Mouse (Mus musculus): ENCODE results near the gene Cela1. TPM values are rescaled to one million over a fixed set of nuclear protein-coding genes. Genes with fewer than 3 reads are reported as not detected.

The Cela1 gene
- polyA plus RNA-seq, 1 experiment from 2014 or later, result 2.4 TPM

GRCm38 (mm10) chr15:100666851-100667250, 20.9 kb downstream of the Cela1 start:
- H3K27ac ChIP-seq, result peak overlapping the region; percentile 84
- WGBS, result 8% methylated on average over 12 of the region's 12 CpGs
- H3K4me1 ChIP-seq, result peaks cover 38% of the 10 kb centered on the region
- no peaks in the 10 kb centered on the region for H3K36me3 ChIP-seq
- no peaks in the 10 kb centered on the region for H3K9me3 ChIP-seq
- H3K27me3 ChIP-seq (ENCODE audit: insufficient read depth, poor library complexity, severe bottlenecking), result 0 out of 2 replicates have a peak, but pooled peaks cover 5% of the 10 kb centered on the region
- DNase-seq (ENCODE audit: low spot score), result no peak
- H3K4me3 ChIP-seq, result no peak overlapping the region

DNA sequence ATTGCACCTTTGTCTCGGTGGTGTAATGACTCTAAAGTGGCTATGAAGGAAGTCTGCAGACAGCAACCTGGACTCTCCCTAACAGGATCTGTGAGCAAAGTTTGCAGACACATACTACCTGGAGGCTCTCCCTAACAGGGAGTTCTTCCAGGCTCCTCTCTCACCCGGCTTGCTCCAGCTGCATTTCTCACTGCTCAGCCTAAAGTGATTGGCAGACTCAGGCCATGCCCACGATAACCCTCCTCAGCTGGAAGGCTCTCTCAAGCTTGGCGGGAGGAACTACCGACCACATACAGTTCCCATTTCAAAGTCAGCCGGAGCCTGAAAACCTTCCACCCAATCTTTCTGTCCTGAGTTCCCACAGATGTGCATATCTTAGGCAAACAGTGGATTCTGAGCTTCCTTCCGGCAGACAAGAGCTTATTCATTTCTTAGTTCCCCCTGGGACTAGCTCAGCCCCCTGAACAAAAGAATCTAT, 21.5 kb downstream of the Cela1 start:
- 0 out of 2 replicates have a peak overlapping the region, but pooled peaks have one; percentile 8 for H3K4me3 ChIP-seq
- H3K27me3 ChIP-seq (ENCODE audit: insufficient read depth, poor library complexity, severe bottlenecking), result 0 out of 2 replicates have a peak, but pooled peaks cover 5% of the 10 kb centered on the region
- H3K4me1 ChIP-seq, result peaks cover 38% of the 10 kb centered on the region
- WGBS, result 4% methylated on average over 7 of the region's 7 CpGs
- DNase-seq (ENCODE audit: low spot score), result peak; percentile 81
- H3K27ac ChIP-seq, result peak overlapping the region; percentile 84
- H3K36me3 ChIP-seq, result no peaks in the 10 kb centered on the region
- no peaks in the 10 kb centered on the region for H3K9me3 ChIP-seq

DNA sequence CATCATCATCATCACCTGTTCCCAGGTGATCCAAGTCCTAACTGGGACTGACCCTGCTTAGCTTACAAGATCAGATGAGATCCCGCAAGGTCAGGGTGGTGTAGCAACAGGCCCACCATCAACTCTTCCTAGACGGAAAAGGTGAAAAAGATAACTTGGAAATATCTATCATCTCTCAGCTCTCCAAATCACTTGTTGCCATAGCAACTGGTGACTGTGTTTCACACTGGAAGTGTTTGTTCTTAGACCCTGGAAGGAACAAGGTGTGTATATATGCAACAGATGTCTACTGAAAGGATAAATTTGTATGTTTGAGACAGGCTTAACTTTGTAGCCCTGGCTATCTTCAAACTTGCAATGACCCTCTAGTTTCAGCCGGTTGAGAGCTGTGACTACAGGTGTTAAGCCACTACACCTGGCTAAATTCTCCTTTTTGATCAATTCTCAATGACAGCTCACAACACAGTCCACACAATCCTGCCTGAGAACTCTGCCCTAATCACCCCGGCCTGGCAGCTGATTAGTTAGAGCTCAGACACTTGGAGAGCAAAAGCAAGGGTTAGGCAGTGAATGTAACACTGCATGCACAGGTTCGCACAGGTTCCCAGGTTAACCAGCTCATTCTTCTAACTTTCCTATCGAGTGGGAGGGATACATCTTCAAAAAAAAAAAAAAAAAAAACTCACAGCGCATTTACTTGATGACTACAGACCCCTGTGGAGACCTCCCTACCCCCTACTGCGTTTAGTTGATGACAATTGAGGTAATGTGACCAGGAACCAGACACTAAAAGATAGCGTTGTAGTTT, 22.1 kb downstream of the Cela1 start:
- no peaks in the 10 kb centered on the region for H3K36me3 ChIP-seq
- 0 out of 2 replicates have a peak overlapping the region, but pooled peaks have one; percentile 8 for H3K4me3 ChIP-seq
- peak overlapping the region; percentile 84 for H3K27ac ChIP-seq
- H3K27me3 ChIP-seq (ENCODE audit: insufficient read depth, poor library complexity, severe bottlenecking), result 0 out of 2 replicates have a peak, but pooled peaks cover 5% of the 10 kb centered on the region
- no peak for DNase-seq (ENCODE audit: low spot score)
- no peaks in the 10 kb centered on the region for H3K9me3 ChIP-seq
- 27% methylated on average over 9 of the region's 9 CpGs for WGBS
- peaks cover 38% of the 10 kb centered on the region for H3K4me1 ChIP-seq

DNA sequence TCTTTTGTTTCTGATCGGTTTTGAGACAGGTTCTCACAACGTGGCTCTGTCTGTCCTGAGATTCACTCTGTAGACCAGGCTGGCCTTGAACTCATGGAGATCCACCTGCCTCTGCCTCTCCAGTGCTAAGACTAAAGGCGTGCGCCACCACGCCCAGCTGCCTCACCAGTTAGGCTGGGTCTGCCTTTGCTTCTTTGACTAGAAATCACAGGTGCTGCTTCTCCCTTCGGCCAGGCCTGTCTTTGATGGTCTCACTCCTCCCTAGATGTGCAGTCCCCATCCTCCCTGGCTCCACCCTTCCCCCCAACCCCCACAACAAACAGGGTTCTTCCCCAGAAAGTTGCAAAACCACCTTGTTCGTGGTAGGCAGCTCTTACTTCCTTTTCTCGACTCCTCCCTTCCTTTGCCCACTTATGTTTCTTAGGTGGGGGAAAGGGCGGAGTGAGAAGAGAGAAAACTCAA, 22.9 kb downstream of the Cela1 start:
- 0 out of 2 replicates have a peak, but pooled peaks cover 5% of the 10 kb centered on the region for H3K27me3 ChIP-seq (ENCODE audit: insufficient read depth, poor library complexity, severe bottlenecking)
- DNase-seq (ENCODE audit: low spot score), result no peak
- no peaks in the 10 kb centered on the region for H3K36me3 ChIP-seq
- no peak overlapping the region for H3K27ac ChIP-seq
- H3K4me1 ChIP-seq, result peaks cover 38% of the 10 kb centered on the region
- no peaks in the 10 kb centered on the region for H3K9me3 ChIP-seq
- H3K4me3 ChIP-seq, result no peak overlapping the region
- WGBS, result 73% methylated on average over 9 of the region's 9 CpGs

GRCm38 (mm10) chr15:100660805-100661204, 26.9 kb downstream of the Cela1 start:
- H3K4me3 ChIP-seq, result no peak overlapping the region
- WGBS, result 83% methylated on average over 5 of the region's 5 CpGs
- no peak overlapping the region for H3K27ac ChIP-seq
- no peak for DNase-seq (ENCODE audit: low spot score)
- H3K4me1 ChIP-seq, result peaks cover 24% of the 10 kb centered on the region; the same call in 1 of the 2 replicates
- no peaks in the 10 kb centered on the region for H3K36me3 ChIP-seq
- no peaks in the 10 kb centered on the region for H3K9me3 ChIP-seq
- H3K27me3 ChIP-seq (ENCODE audit: insufficient read depth, poor library complexity, severe bottlenecking), result no peaks in the 10 kb centered on the region

- Histone ChIP-seq H3K36me3 (no peaks in the 10 kb centered on the region), H3K27me3 (ENCODE audit: insufficient read depth, poor library complexity, severe bottlenecking) (no peaks in the 10 kb centered on the region), H3K9me3 (no peaks in the 10 kb centered on the region), H3K4me3 (no peak overlapping the region), H3K27ac (no peak overlapping the region; the same call in 1 of the 2 replicates), H3K4me1 (peaks cover 21% of the 10 kb centered on the region; the same call in 1 of the 2 replicates)
- no peak for DNase-seq (ENCODE audit: low spot score)
- WGBS, result 74% methylated on average over 9 of the region's 9 CpGs
Observed at GRCm38 (mm10) chr15:100660306-100660705, 27.4 kb downstream of the Cela1 start.

GRCm38 (mm10) chr15:100655201-100655600, 32.5 kb downstream of the Cela1 start:
- 81% methylated on average over 5 of the region's 5 CpGs for WGBS
- peaks cover 27% of the 10 kb centered on the region for H3K4me1 ChIP-seq
- no peak overlapping the region for H3K27ac ChIP-seq
- no peaks in the 10 kb centered on the region for H3K9me3 ChIP-seq
- H3K4me3 ChIP-seq, result no peak overlapping the region
- H3K36me3 ChIP-seq, result no peaks in the 10 kb centered on the region
- no peaks in the 10 kb centered on the region for H3K27me3 ChIP-seq (ENCODE audit: insufficient read depth, poor library complexity, severe bottlenecking)
- DNase-seq (ENCODE audit: low spot score), result no peak

DNA sequence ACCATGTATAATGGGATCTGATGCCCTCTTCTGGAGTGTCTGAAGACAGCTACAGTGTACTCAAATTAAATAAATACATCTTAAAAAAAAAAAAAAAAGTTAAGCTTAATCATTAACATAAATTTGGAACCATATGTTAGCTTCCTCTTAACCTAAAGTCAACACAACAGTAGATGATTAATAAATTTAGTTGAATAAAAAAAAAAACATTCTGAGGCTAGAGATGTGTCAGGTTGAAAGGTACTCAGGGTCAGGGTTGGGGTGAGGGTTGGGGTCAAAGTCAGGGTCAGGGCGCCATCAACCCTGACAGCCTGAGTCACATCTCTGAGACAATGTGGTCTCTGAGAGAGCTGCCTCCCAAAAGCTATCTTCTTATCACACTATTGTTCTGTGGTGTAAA, 33.5 kb downstream of the Cela1 start:
- Histone ChIP-seq H3K27ac (no peak overlapping the region), H3K4me3 (no peak overlapping the region), H3K27me3 (ENCODE audit: insufficient read depth, poor library complexity, severe bottlenecking) (no peaks in the 10 kb centered on the region), H3K4me1 (peaks cover 36% of the 10 kb centered on the region), H3K9me3 (no peaks in the 10 kb centered on the region), H3K36me3 (no peaks in the 10 kb centered on the region)
- 80% methylated on average over 1 of the region's 1 CpGs for WGBS
- no peak for DNase-seq (ENCODE audit: low spot score)

- 59% methylated on average over 9 of the region's 9 CpGs for WGBS
- DNase-seq (ENCODE audit: low spot score), result no peak
- Histone ChIP-seq H3K9me3 (no peaks in the 10 kb centered on the region), H3K36me3 (no peaks in the 10 kb centered on the region), H3K27ac (no peak overlapping the region), H3K4me1 (peaks cover 33% of the 10 kb centered on the region), H3K27me3 (ENCODE audit: insufficient read depth, poor library complexity, severe bottlenecking) (no peaks in the 10 kb centered on the region), H3K4me3 (no peak overlapping the region)
Observed at GRCm38 (mm10) chr15:100651610-100652009, 36.1 kb downstream of the Cela1 start.

- Histone ChIP-seq H3K9me3 (no peaks in the 10 kb centered on the region), H3K4me3 (no peak overlapping the region), H3K4me1 (peaks cover 29% of the 10 kb centered on the region), H3K36me3 (no peaks in the 10 kb centered on the region), H3K27me3 (ENCODE audit: insufficient read depth, poor library complexity, severe bottlenecking) (no peaks in the 10 kb centered on the region), H3K27ac (no peak overlapping the region)
- DNase-seq (ENCODE audit: low spot score), result no peak
- WGBS, result 76% methylated on average over 10 of the region's 10 CpGs
Observed at GRCm38 (mm10) chr15:100650111-100650510, 37.6 kb downstream of the Cela1 start.

GRCm38 (mm10) chr15:100646161-100646560, 41.6 kb downstream of the Cela1 start:
- no peak overlapping the region for H3K27ac ChIP-seq
- 72% methylated on average over 6 of the region's 6 CpGs for WGBS
- no peaks in the 10 kb centered on the region for H3K9me3 ChIP-seq
- no peak for DNase-seq (ENCODE audit: low spot score)
- H3K36me3 ChIP-seq, result no peaks in the 10 kb centered on the region
- H3K4me1 ChIP-seq, result peaks cover 30% of the 10 kb centered on the region
- no peak overlapping the region for H3K4me3 ChIP-seq
- no peaks in the 10 kb centered on the region for H3K27me3 ChIP-seq (ENCODE audit: insufficient read depth, poor library complexity, severe bottlenecking)

DNA sequence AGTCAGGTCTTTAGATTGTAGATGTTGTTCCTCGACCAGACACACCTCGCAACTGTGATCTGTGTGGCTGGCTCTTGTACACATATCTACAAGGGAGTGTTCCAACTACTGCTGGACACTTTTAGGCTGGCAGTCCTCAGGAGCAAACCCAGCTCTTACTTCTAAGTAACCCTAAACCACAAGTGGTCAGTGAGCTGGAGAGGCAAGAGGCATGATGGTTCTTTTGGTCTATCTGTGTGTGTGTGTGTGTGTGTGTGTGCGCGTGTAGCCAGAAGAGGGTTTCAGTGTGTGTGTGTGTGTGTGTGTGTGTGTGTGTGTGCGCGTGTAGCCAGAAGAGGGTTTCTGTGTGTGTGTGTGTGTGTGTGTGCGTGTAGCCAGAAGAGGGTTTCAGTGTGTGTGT, 45.3 kb downstream of the Cela1 start:
- no peak overlapping the region for H3K27ac ChIP-seq
- peaks cover 34% of the 10 kb centered on the region for H3K4me1 ChIP-seq
- peaks cover 16% of the 10 kb centered on the region for H3K27me3 ChIP-seq (ENCODE audit: insufficient read depth, poor library complexity, severe bottlenecking)
- H3K36me3 ChIP-seq, result no peaks in the 10 kb centered on the region
- no peak for DNase-seq (ENCODE audit: low spot score)
- no peak overlapping the region for H3K4me3 ChIP-seq
- WGBS, result 90% methylated on average over 7 of the region's 7 CpGs
- H3K9me3 ChIP-seq, result no peaks in the 10 kb centered on the region

- Histone ChIP-seq H3K27ac (no peak overlapping the region), H3K36me3 (no peaks in the 10 kb centered on the region), H3K27me3 (ENCODE audit: insufficient read depth, poor library complexity, severe bottlenecking) (peaks cover 27% of the 10 kb centered on the region), H3K4me1 (peaks cover 41% of the 10 kb centered on the region), H3K9me3 (no peaks in the 10 kb centered on the region), H3K4me3 (no peak overlapping the region)
- no peak for DNase-seq (ENCODE audit: low spot score)
- WGBS, result 74% methylated on average over 15 of the region's 16 CpGs
Observed at GRCm38 (mm10) chr15:100641226-100641810, 46.4 kb downstream of the Cela1 start.

Data from heart, embryonic 10.5 days (tissue).